Mouse (Mus musculus): Measurements from ENCODE around the gene Tert. TPM values are rescaled to one million over a fixed set of nuclear protein-coding genes. Genes with fewer than 3 reads are reported as not detected.

The Tert gene
- polyA plus RNA-seq, 1 experiment from 2014 or later, result 5.0 TPM

DNA sequence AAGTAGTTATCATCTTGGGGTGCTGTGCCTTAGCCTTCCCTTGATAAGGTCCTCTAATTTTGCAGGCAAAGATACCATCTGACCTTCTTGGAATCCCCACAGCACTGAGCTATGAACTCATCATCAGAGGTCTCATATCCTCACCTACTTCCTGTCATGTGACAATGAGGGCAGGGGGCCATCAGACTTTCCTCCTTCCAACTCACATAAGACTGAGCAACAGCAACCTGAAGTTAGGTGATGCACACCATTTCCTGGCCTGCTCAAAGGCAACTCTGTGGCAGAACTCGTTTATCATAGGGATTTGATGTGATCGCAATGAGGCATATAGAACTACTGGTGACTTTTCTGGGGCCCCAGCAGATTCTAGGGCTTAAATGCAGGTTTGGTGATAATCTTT, 55.5 kb downstream of the Tert start:
- Histone ChIP-seq H3K36me3 (ENCODE audit: control insufficient read depth, insufficient read depth, low read length) (no peaks in the 10 kb centered on the region), H3K4me2 (ENCODE audit: low read length) (no peak overlapping the region), H3K4me1 (replicated peaks; ENCODE audit: control insufficient read depth, insufficient read depth, low read length) (no peaks in the 10 kb centered on the region), H3K9me3 (ENCODE audit: control insufficient read depth, low read length) (no peaks in the 10 kb centered on the region), H3K27me3 (replicated peaks; ENCODE audit: control insufficient read depth, insufficient read depth, low read length) (no peaks in the 10 kb centered on the region), H3K4me3 (ENCODE audit: low read depth, low read length) (no peak overlapping the region), H3K9ac (ENCODE audit: low read length) (no peak overlapping the region), H3K27ac (ENCODE audit: low read depth) (no peak overlapping the region)
- ATAC-seq (replicated peaks; ENCODE audit: low FRiP score, low TSS enrichment, low read depth) (no peak), DNase-seq (ENCODE audit: low spot score) (no peak)
- 88% methylated on average over 2 of the region's 2 CpGs for WGBS

DNA sequence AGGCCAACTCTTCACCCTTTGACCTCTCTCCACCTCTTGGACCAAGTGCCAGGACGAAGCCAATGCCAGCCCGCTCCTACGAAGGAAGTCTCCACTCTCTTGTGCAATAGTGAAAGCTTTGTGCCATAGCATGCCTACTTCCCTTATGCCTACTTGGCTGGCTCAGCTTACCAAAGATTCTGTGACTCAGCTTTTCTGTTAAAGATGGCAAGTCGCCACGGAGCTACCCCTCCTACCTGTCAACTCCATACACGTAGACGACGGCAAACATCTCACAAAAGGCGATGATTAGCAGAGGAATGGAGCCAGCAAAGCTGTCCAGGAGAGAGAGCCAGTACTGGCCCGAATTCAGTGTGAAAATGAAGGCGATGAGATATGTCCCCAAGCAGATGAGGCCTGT, 57.0 kb downstream of the Tert start:
- Histone ChIP-seq H3K4me2 (ENCODE audit: low read length) (no peak overlapping the region), H3K4me1 (replicated peaks; ENCODE audit: control insufficient read depth, insufficient read depth, low read length) (no peaks in the 10 kb centered on the region), H3K9me3 (ENCODE audit: control insufficient read depth, low read length) (no peaks in the 10 kb centered on the region), H3K4me3 (ENCODE audit: low read depth, low read length) (no peak overlapping the region), H3K27me3 (replicated peaks; ENCODE audit: control insufficient read depth, insufficient read depth, low read length) (no peaks in the 10 kb centered on the region), H3K9ac (ENCODE audit: low read length) (no peak overlapping the region), H3K27ac (ENCODE audit: low read depth) (no peak overlapping the region), H3K36me3 (ENCODE audit: control insufficient read depth, insufficient read depth, low read length) (no peaks in the 10 kb centered on the region)
- no peak for DNase-seq (ENCODE audit: low spot score)
- WGBS, result 89% methylated on average over 11 of the region's 11 CpGs
- ATAC-seq (replicated peaks; ENCODE audit: low FRiP score, low TSS enrichment, low read depth), result no peak

DNA sequence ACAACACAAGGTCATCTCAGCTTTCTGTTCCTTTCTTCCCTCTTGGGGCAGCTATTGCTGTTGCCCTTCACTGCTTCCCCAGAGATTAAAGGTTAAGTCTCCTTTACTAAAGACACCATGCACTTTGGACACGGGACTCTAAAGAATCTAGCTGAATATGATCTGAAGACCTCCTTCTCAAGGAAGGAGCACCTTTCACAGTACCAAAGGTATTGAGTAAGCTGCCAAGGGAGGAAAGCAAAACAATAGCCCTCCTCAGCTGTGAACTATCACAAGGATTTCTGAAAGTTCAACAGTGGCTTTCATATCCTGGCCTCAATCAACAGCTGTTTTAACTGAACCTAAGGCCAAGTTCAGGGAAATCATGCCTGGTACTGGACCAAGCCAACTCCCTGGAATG, 57.7 kb downstream of the Tert start:
- WGBS, result 80% methylated on average over 1 of the region's 1 CpGs
- no peak for ATAC-seq (replicated peaks; ENCODE audit: low FRiP score, low TSS enrichment, low read depth)
- no peak overlapping the region for H3K27ac ChIP-seq (ENCODE audit: low read depth)

DNA sequence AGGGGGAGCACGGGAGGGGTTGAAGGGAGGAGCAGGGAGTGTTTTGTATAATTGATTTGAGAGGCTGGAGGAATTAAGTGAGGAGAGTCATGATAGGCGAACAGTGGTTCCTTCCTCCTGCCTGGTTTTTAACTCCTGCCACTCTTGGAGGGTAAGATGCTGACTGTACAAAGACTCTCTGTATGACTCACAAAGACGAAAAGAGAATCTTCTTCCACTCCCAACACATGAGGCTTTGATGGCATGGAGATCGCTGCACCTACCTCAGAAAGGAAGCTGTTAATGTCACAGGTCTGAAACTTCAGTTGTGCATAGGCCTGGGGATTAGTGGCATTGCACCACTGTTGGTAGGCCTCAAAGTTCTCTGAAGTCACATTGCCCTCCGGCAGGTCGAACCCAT, 58.8 kb downstream of the Tert start:
- H3K9ac ChIP-seq (ENCODE audit: low read length), result no peak overlapping the region
- H3K27me3 ChIP-seq (replicated peaks; ENCODE audit: control insufficient read depth, insufficient read depth, low read length), result no peaks in the 10 kb centered on the region
- H3K4me3 ChIP-seq (ENCODE audit: low read depth, low read length), result no peak overlapping the region
- H3K4me1 ChIP-seq (replicated peaks; ENCODE audit: control insufficient read depth, insufficient read depth, low read length), result no peaks in the 10 kb centered on the region
- H3K4me2 ChIP-seq (ENCODE audit: low read length), result no peak overlapping the region
- WGBS, result 78% methylated on average over 6 of the region's 6 CpGs
- ATAC-seq (replicated peaks; ENCODE audit: low FRiP score, low TSS enrichment, low read depth), result no peak
- no peaks in the 10 kb centered on the region for H3K9me3 ChIP-seq (ENCODE audit: control insufficient read depth, low read length)
- H3K36me3 ChIP-seq (ENCODE audit: control insufficient read depth, insufficient read depth, low read length), result no peaks in the 10 kb centered on the region
- DNase-seq (ENCODE audit: low spot score), result no peak
- no peak overlapping the region for H3K27ac ChIP-seq (ENCODE audit: low read depth)

More for the DNA sequence above, 57.7 kb downstream of the Tert start:
- H3K4me1 ChIP-seq (replicated peaks; ENCODE audit: control insufficient read depth, insufficient read depth, low read length), result no peaks in the 10 kb centered on the region
- no peaks in the 10 kb centered on the region for H3K36me3 ChIP-seq (ENCODE audit: control insufficient read depth, insufficient read depth, low read length)
- no peaks in the 10 kb centered on the region for H3K9me3 ChIP-seq (ENCODE audit: control insufficient read depth, low read length)
- H3K27me3 ChIP-seq (replicated peaks; ENCODE audit: control insufficient read depth, insufficient read depth, low read length), result no peaks in the 10 kb centered on the region
- DNase-seq (ENCODE audit: low spot score), result no peak
- no peak overlapping the region for H3K9ac ChIP-seq (ENCODE audit: low read length)
- no peak overlapping the region for H3K4me3 ChIP-seq (ENCODE audit: low read depth, low read length)
- no peak overlapping the region for H3K4me2 ChIP-seq (ENCODE audit: low read length)

DNA sequence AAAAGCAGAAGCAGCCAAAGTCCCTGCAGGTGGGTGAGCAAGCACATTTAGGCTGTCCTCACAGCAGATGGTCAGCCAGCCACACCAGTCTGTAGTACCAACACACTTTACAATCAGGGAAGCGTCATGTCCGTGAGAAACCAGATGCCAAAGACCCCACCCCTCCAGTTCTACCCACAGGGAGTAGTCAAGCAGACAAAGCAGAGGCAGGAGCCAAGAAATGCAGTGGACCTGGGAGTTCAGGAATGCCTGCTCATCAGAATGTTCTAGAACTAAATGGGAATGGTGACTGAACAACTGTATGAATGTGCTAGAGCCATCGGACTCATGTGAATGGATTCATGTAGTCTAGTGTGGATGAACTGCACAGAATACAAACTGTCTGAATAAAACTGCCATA, 60.9 kb downstream of the Tert start:
- H3K36me3 ChIP-seq (ENCODE audit: control insufficient read depth, insufficient read depth, low read length), result no peaks in the 10 kb centered on the region
- H3K9ac ChIP-seq (ENCODE audit: low read length), result no peak overlapping the region
- H3K4me2 ChIP-seq (ENCODE audit: low read length), result no peak overlapping the region
- WGBS, result 67% methylated on average over 3 of the region's 3 CpGs
- no peak overlapping the region for H3K4me3 ChIP-seq (ENCODE audit: low read depth, low read length)
- no peaks in the 10 kb centered on the region for H3K4me1 ChIP-seq (replicated peaks; ENCODE audit: control insufficient read depth, insufficient read depth, low read length)
- H3K27ac ChIP-seq (ENCODE audit: low read depth), result no peak overlapping the region
- no peaks in the 10 kb centered on the region for H3K9me3 ChIP-seq (ENCODE audit: control insufficient read depth, low read length)
- no peaks in the 10 kb centered on the region for H3K27me3 ChIP-seq (replicated peaks; ENCODE audit: control insufficient read depth, insufficient read depth, low read length)
- ATAC-seq (replicated peaks; ENCODE audit: low FRiP score, low TSS enrichment, low read depth) (no peak), DNase-seq (ENCODE audit: low spot score) (no peak)

DNA sequence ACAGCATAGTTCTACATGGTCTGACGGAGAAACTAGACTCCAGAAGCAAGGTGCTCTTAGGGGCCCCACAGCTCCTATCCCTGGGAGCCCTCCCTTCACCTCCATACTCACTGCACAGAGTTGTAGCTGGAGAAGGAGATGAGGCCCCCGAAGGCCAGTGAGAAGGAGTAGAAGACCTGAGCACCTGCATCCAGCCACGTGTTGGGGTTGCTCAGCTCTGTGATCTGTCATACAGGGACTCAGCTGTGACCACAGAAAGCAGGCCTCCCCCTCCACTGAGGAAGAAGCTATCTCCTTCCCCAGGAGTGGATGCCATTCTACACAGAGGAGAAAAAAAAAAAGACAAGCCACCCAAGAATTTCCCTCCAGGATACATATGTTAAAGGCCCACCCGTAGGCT, 62.2 kb downstream of the Tert start:
- H3K9ac ChIP-seq (ENCODE audit: low read length), result no peak overlapping the region
- H3K36me3 ChIP-seq (ENCODE audit: control insufficient read depth, insufficient read depth, low read length), result no peaks in the 10 kb centered on the region
- no peak overlapping the region for H3K4me3 ChIP-seq (ENCODE audit: low read depth, low read length)
- 80% methylated on average over 4 of the region's 4 CpGs for WGBS
- H3K27me3 ChIP-seq (replicated peaks; ENCODE audit: control insufficient read depth, insufficient read depth, low read length), result no peaks in the 10 kb centered on the region
- H3K9me3 ChIP-seq (ENCODE audit: control insufficient read depth, low read length), result no peaks in the 10 kb centered on the region
- no peak overlapping the region for H3K27ac ChIP-seq (ENCODE audit: low read depth)
- DNase-seq (ENCODE audit: low spot score), result no peak
- no peak overlapping the region for H3K4me2 ChIP-seq (ENCODE audit: low read length)
- ATAC-seq (replicated peaks; ENCODE audit: low FRiP score, low TSS enrichment, low read depth), result no peak
- H3K4me1 ChIP-seq (replicated peaks; ENCODE audit: control insufficient read depth, insufficient read depth, low read length), result no peaks in the 10 kb centered on the region

DNA sequence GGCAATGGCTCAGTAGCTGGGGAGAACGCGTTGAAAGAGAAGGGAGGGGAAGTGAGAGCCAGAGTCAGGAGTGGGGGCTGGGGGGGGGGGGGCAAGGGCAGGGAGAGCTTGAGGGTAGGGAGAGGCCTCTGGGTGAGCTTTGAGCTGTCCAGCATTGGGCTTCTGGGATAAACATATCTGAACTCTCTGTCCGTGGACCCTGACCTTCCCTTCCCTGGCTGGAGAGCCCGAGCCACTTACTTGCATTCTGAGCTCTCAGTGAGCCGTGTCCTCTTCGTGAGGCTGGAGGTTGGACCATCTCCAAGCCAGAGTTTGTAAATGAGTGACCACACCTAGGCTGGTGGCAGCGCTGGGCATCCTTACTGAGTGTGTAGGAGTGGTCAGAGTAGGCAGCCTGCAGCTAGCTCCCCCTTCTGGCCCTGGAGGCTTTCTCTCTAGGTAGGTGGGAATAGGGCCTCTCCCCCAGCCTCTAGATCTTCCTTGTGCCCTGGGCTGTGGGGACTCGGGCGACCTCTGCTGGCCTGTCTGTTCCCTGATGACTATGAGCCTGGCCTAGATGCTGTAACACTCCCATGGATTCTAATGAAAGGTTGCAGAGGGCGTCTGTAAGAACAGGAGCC, 65.6 kb downstream of the Tert start:
- Histone ChIP-seq H3K9ac (ENCODE audit: low read length) (no peak overlapping the region), H3K4me3 (ENCODE audit: low read depth, low read length) (no peak overlapping the region), H3K4me2 (ENCODE audit: low read length) (no peak overlapping the region), H3K36me3 (ENCODE audit: control insufficient read depth, insufficient read depth, low read length) (no peaks in the 10 kb centered on the region), H3K27me3 (replicated peaks; ENCODE audit: control insufficient read depth, insufficient read depth, low read length) (no peaks in the 10 kb centered on the region), H3K27ac (ENCODE audit: low read depth) (no peak overlapping the region), H3K4me1 (replicated peaks; ENCODE audit: control insufficient read depth, insufficient read depth, low read length) (no peaks in the 10 kb centered on the region), H3K9me3 (ENCODE audit: control insufficient read depth, low read length) (no peaks in the 10 kb centered on the region)
- 27% methylated on average over 10 of the region's 10 CpGs for WGBS
- peak; percentile 77 for DNase-seq (ENCODE audit: low spot score)
- peak; percentile 75; the same call in 1 of the 2 replicates for ATAC-seq (replicated peaks; ENCODE audit: low FRiP score, low TSS enrichment, low read depth)

DNA sequence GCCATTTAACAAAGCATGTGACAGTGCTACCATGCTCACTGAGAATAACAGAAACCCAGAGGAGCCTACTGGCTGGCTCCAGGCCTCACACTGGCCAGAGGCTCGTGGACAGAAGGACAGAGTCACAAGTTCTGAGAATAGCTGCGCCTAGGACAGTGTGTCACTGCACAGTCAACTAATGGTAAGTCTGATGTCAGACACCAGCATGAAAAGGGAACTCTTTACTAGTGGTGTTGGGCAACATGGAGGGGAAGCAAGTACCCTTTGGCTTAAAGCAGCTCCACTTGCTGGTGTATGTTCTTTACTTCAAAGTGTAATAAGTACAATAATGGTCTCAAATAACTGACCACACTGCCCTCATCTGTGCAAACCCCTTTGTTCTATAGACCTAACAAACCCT, 66.6 kb downstream of the Tert start:
- no peak overlapping the region for H3K4me3 ChIP-seq (ENCODE audit: low read depth, low read length)
- no peak for ATAC-seq (replicated peaks; ENCODE audit: low FRiP score, low TSS enrichment, low read depth)

DNA sequence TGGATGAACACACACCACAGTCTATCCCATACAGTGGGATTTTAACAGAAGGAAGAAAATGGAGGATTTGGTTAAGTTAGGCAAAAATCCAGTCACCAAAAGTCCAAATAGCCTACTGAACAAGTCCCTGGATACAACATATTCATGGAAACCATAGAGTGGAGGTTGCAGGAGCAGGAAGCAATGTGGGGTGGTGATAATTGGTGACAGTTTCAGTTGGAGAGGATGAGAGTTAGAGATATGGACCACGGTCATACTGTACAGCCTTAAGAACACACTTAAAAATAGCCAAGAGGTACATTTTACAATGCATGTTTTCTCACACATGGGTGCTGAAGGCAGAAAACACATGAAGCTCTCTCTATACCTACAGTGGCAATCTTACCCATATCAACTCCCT, 68.3 kb downstream of the Tert start:
- Histone ChIP-seq H3K9ac (ENCODE audit: low read length) (no peak overlapping the region), H3K27ac (ENCODE audit: low read depth) (no peak overlapping the region), H3K9me3 (ENCODE audit: control insufficient read depth, low read length) (no peaks in the 10 kb centered on the region), H3K27me3 (replicated peaks; ENCODE audit: control insufficient read depth, insufficient read depth, low read length) (no peaks in the 10 kb centered on the region), H3K36me3 (ENCODE audit: control insufficient read depth, insufficient read depth, low read length) (no peaks in the 10 kb centered on the region), H3K4me1 (replicated peaks; ENCODE audit: control insufficient read depth, insufficient read depth, low read length) (no peaks in the 10 kb centered on the region), H3K4me3 (ENCODE audit: low read depth, low read length) (no peak overlapping the region), H3K4me2 (ENCODE audit: low read length) (no peak overlapping the region)
- DNase-seq (ENCODE audit: low spot score), result no peak
- no peak for ATAC-seq (replicated peaks; ENCODE audit: low FRiP score, low TSS enrichment, low read depth)
- WGBS, result 81% methylated on average over 1 of the region's 1 CpGs

More for the DNA sequence above, 66.6 kb downstream of the Tert start:
- no peak for DNase-seq (ENCODE audit: low spot score)
- Histone ChIP-seq H3K4me2 (ENCODE audit: low read length) (no peak overlapping the region), H3K27ac (ENCODE audit: low read depth) (no peak overlapping the region), H3K27me3 (replicated peaks; ENCODE audit: control insufficient read depth, insufficient read depth, low read length) (no peaks in the 10 kb centered on the region), H3K36me3 (ENCODE audit: control insufficient read depth, insufficient read depth, low read length) (no peaks in the 10 kb centered on the region), H3K4me1 (replicated peaks; ENCODE audit: control insufficient read depth, insufficient read depth, low read length) (no peaks in the 10 kb centered on the region), H3K9ac (ENCODE audit: low read length) (no peak overlapping the region), H3K9me3 (ENCODE audit: control insufficient read depth, low read length) (no peaks in the 10 kb centered on the region)
- 66% methylated on average over 2 of the region's 2 CpGs for WGBS
